Mouse (Mus musculus) G1E (cell line): ENCODE measurements around the gene Tmod1.

Source experiments
- CTCF ChIP-seq: IDR thresholded peaks from 2 replicates; pipeline ENCODE4 v1.5.1; 2012; ENCODE audit warnings: low read depth, low read length, inconsistent platforms, mixed read lengths
- GATA1 ChIP-seq: IDR thresholded peaks from 2 replicates; pipeline ENCODE4 v1.6.1; 2012; ENCODE audit warnings: borderline replicate concordance, low read length, inconsistent platforms, mixed read lengths

DNA sequence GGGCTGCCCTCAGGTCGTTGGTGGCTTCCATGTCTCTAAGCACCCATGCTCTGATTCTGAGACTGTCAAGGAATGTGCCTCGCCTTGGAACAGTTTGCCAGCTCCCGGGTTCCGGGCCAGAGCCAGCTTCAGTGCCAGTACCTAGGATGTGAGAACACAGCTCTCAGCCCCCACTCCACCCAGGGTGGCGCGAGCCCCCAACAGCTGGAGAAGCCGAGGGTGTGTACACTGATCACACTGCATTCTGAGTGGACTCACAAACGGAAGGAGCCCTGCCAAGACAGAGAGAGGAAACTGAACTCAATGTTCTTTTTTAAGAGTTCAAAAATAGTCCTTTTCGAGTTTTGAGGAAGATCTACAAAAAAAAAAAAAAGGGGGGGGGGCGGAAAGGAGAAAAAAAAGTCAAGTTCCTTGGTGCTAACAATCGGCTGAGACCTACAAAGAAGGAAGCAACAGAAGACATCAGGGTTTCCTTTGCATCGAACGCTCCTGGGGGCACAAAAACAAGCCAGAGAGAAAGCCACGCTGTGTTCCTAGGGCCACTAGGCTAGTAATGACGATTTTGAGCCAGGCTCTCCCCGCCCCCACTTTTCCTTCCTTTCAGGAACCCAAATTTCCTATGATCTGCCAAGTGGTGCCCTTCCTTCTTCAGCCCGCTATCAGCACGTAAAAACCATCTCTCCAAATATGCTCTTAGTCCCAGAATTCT is 48.1 kb downstream of the Tmod1 start:
- no peak for TF ChIP-seq CTCF
- no peak for TF ChIP-seq GATA1
